Mouse (Mus musculus) liver, postnatal 0 days (tissue): ENCODE measurements at regions not wholly inside any gene's neighbourhood (a gene's known extent, or its start where the extent isn't known, plus 50 kb on each side); places are given as distances from the start of the nearest gene placed in this dataset.

Experiments
- ATAC-seq: fragments of 200-750 bp; cut with Nextera tagmentation; 2 replicates; pipeline ENCODE4 v1.8.0; 2017; ENCODE audit warnings: mild to moderate bottlenecking, moderate library complexity
- DNase-seq: peaks from one replicate; pipeline ENCODE4 v3.0.0-alpha.2; 2016
- H3K27ac ChIP-seq: fragments of 300-500 bp; sonication (generic); 2 replicates; pipeline ENCODE4 v1.5.1; 2014; ENCODE audit warnings: antibody characterized with exemption, moderate library complexity, mild to moderate bottlenecking, low read depth
- H3K27me3 ChIP-seq: fragments of 300-500 bp; sonication (generic); 2 replicates; pipeline ENCODE4 v1.6.1; 2014; ENCODE audit warnings: low read length, control low read depth, mixed read lengths; ENCODE audit not compliant: insufficient read depth
- H3K36me3 ChIP-seq: fragments of 300-500 bp; sonication (generic); replicated peaks from 2 replicates; pipeline ENCODE4 v1.6.1; 2014; ENCODE audit warnings: mild to moderate bottlenecking, control low read depth, low read length, moderate library complexity, mixed read lengths; ENCODE audit not compliant: insufficient read depth
- H3K4me1 ChIP-seq: fragments of 300-500 bp; sonication (generic); 2 replicates; pipeline ENCODE4 v1.6.1; 2014; ENCODE audit warnings: antibody characterized with exemption, mild to moderate bottlenecking, control low read depth; ENCODE audit not compliant: insufficient read depth
- H3K4me2 ChIP-seq: fragments of 300-500 bp; sonication (generic); 2 replicates; pipeline ENCODE4 v1.6.1; 2014; ENCODE audit warnings: low read depth, mild to moderate bottlenecking, low read length, moderate library complexity, mixed read lengths
- H3K4me3 ChIP-seq: fragments of 300-500 bp; sonication (generic); 2 replicates; pipeline ENCODE4 v1.5.1; 2014; ENCODE audit warnings: low read depth, low read length
- H3K9ac ChIP-seq: fragments of 300-500 bp; sonication (generic); replicated peaks from 2 replicates; pipeline ENCODE4 v1.6.1; 2014; ENCODE audit warnings: mild to moderate bottlenecking, moderate library complexity
- H3K9me3 ChIP-seq: fragments of 300-500 bp; sonication (generic); 2 replicates; pipeline ENCODE4 v1.6.1; 2016; ENCODE audit warnings: mild to moderate bottlenecking, control low read depth, low read length, mixed read lengths
- CTCF ChIP-seq: sonication (generic); IDR thresholded peaks from 2 replicates; pipeline ENCODE4 v1.5.1; 2016; ENCODE audit warnings: antibody characterized with exemption, low read depth
- EP300 ChIP-seq: IDR thresholded peaks from 2 replicates; pipeline ENCODE4 v1.6.1; 2016; ENCODE audit warnings: antibody characterized with exemption, low read depth, mild to moderate bottlenecking
- WGBS: fragments of 180-500 bp; shearing (Covaris S2); extraction: QIAGEN DNeasy Blood & Tissue Kit; methylation state at CpG from one replicate; pipeline ENCODE4 v1.1.7; 2014; ENCODE audit not compliant: insufficient replicate concordance; 5-methylcytosine and 5-hydroxymethylcytosine counted together

- Histone ChIP-seq H3K9ac (no peak overlapping the region), H3K36me3 (no peaks in the 10 kb centered on the region), H3K27me3 (no peaks in the 10 kb centered on the region), H3K27ac (no peak overlapping the region), H3K4me2 (no peak overlapping the region), H3K4me1 (no peaks in the 10 kb centered on the region), H3K4me3 (no peak overlapping the region), H3K9me3 (no peaks in the 10 kb centered on the region)
- no peak for DNase-seq
- TF ChIP-seq CTCF (no peak), EP300 (no peak)
- 90% methylated on average over 1 of the region's 1 CpGs for WGBS
- no peak for ATAC-seq
These were observed 436.6 kb upstream of the Grm7 start for GRCm38 (mm10) chr6:110208822-110209221.

GRCm38 (mm10) chr6:110247490-110247889, 397.9 kb upstream of the Grm7 start:
- TF ChIP-seq EP300, result no peak
- no peak for TF ChIP-seq CTCF
- WGBS, result 67% methylated on average over 1 of the region's 1 CpGs
- H3K36me3 ChIP-seq, result no peaks in the 10 kb centered on the region
- ATAC-seq (no peak), DNase-seq (no peak)
- H3K4me1 ChIP-seq, result no peaks in the 10 kb centered on the region
- H3K9ac ChIP-seq, result no peak overlapping the region
- H3K4me3 ChIP-seq, result no peak overlapping the region
- no peak overlapping the region for H3K27ac ChIP-seq
- H3K4me2 ChIP-seq, result no peak overlapping the region
- H3K27me3 ChIP-seq, result no peaks in the 10 kb centered on the region
- peaks cover 2% of the 10 kb centered on the region; the same call in 1 of the 2 replicates for H3K9me3 ChIP-seq

- TF ChIP-seq CTCF (no peak), EP300 (no peak)
- H3K27me3 ChIP-seq, result no peaks in the 10 kb centered on the region
- H3K4me1 ChIP-seq, result no peaks in the 10 kb centered on the region
- no peak overlapping the region for H3K4me2 ChIP-seq
- 65% methylated on average over 2 of the region's 2 CpGs for WGBS
- H3K4me3 ChIP-seq, result no peak overlapping the region
- ATAC-seq, result no peak
- no peaks in the 10 kb centered on the region for H3K9me3 ChIP-seq
- DNase-seq, result no peak
- H3K9ac ChIP-seq, result no peak overlapping the region
- no peak overlapping the region for H3K27ac ChIP-seq
- no peaks in the 10 kb centered on the region for H3K36me3 ChIP-seq
These were observed 348.8 kb upstream of the Grm7 start for GRCm38 (mm10) chr6:110296549-110296948.
